Mouse (Mus musculus) CH12.LX (cell line): ENCODE measurements around the gene Lactbl1. TPM values are rescaled to one million over a fixed set of nuclear protein-coding genes. Genes with fewer than 3 reads are reported as not detected.

Experiments
- DNase-seq: peaks from one replicate; pipeline ENCODE4 v3.0.0-alpha.2; 2013; ENCODE audit errors: extremely low read depth
- H3K27ac ChIP-seq: 2 replicates; pipeline ENCODE4 v1.5.1; 2012; ENCODE audit warnings: low read depth, mild to moderate bottlenecking, control low read depth, moderate library complexity; ENCODE audit not compliant: insufficient read depth
- H3K27me3 ChIP-seq: replicated peaks from 2 replicates; pipeline ENCODE3; 2012; ENCODE audit warnings: inconsistent platforms
- H3K36me3 ChIP-seq, 2 experiments: replicated peaks in 1 of 2; 2 replicates each; pipeline versions ENCODE3 to v1.6.1; 2012; ENCODE audit warnings: inconsistent platforms in 1 of 2, low read length in 1 of 2, mild to moderate bottlenecking in 1 of 2, mixed read lengths in 1 of 2, moderate library complexity in 1 of 2; ENCODE audit not compliant: control insufficient read depth in 1 of 2, insufficient read depth in 1 of 2
- H3K4me1 ChIP-seq, 2 experiments: 2 replicates each; pipeline ENCODE4 v1.6.1; 2012; ENCODE audit warnings: inconsistent platforms in 1 of 2, moderate library complexity in 1 of 2; ENCODE audit not compliant: insufficient read depth in 2 of 2, control insufficient read depth in 1 of 2
- H3K4me2 ChIP-seq: 2 replicates; pipeline ENCODE4 v1.6.1; 2012; ENCODE audit warnings: low read depth, mild to moderate bottlenecking, control low read depth; ENCODE audit not compliant: poor library complexity, insufficient read depth, severe bottlenecking
- H3K4me3 ChIP-seq, 3 experiments: fragments of 150-350 bp in 1 of 3; sonication (generic) in 1 of 3; replicated peaks in 1 of 3; 2 replicates each; pipeline versions ENCODE3 to v1.5.1; 2011 to 2012; ENCODE audit warnings: low read depth in 2 of 3, low read length in 2 of 3, mild to moderate bottlenecking in 2 of 3, moderate library complexity in 2 of 3, control low read depth in 1 of 3, improper control_type of control experiment in 1 of 3, inconsistent platforms in 1 of 3, mixed read lengths in 1 of 3; ENCODE audit not compliant: poor library complexity in 1 of 3
- H3K79me2 ChIP-seq: replicated peaks from 2 replicates; pipeline ENCODE4 v1.6.1; 2012; ENCODE audit warnings: mild to moderate bottlenecking, moderate library complexity; ENCODE audit not compliant: control insufficient read depth, poor library complexity, insufficient read depth, severe bottlenecking; ENCODE audit errors: extremely low read depth
- H3K9ac ChIP-seq: 2 replicates; pipeline ENCODE4 v1.6.1; 2012; ENCODE audit warnings: low read depth, mild to moderate bottlenecking, control low read depth, moderate library complexity; ENCODE audit not compliant: insufficient read depth
- H3K9me3 ChIP-seq: replicated peaks from 2 replicates; pipeline ENCODE3; 2012; ENCODE audit warnings: low read length, inconsistent platforms, mixed read lengths
- BHLHE40 ChIP-seq: IDR thresholded peaks from 2 replicates; pipeline ENCODE4 v1.6.1; 2011; ENCODE audit warnings: mild to moderate bottlenecking, low read depth, low read length, improper control_type of control experiment
- CHD1 ChIP-seq: IDR thresholded peaks from 2 replicates; pipeline ENCODE4 v1.6.1; 2012; ENCODE audit warnings: low read depth, low read length, improper control_type of control experiment, inconsistent platforms
- CHD2 ChIP-seq: IDR thresholded peaks from 2 replicates; pipeline ENCODE4 v1.6.1; 2011; ENCODE audit warnings: low read length, improper control_type of control experiment
- CTCF ChIP-seq, 2 experiments: IDR thresholded peaks in 1 of 2; conservative IDR thresholded peaks in 1 of 2; 2 replicates each; pipeline ENCODE4 v1.5.1; 2011 to 2012; ENCODE audit warnings: low read depth in 2 of 2, low read length in 2 of 2, improper control_type of control experiment in 1 of 2, inconsistent platforms in 1 of 2, mild to moderate bottlenecking in 1 of 2, moderate library complexity in 1 of 2
- ELF1 ChIP-seq: IDR thresholded peaks from 2 replicates; pipeline ENCODE4 v1.6.1; 2014; ENCODE audit warnings: low read depth, mild to moderate bottlenecking, inconsistent platforms, low read length, improper control_type of control experiment
- ETS1 ChIP-seq: conservative IDR thresholded peaks from 2 replicates; pipeline ENCODE4 v1.6.1; 2012; ENCODE audit warnings: low read depth, mild to moderate bottlenecking, inconsistent platforms, low read length, improper control_type of control experiment, moderate library complexity
- GABPA ChIP-seq: IDR thresholded peaks from 2 replicates; pipeline ENCODE4 v1.6.1; 2012; ENCODE audit warnings: low read depth, low read length, improper control_type of control experiment, inconsistent platforms; ENCODE audit not compliant: insufficient replicate concordance
- HCFC1 ChIP-seq: IDR thresholded peaks from 2 replicates; pipeline ENCODE4 v1.6.1; 2012; ENCODE audit warnings: low read depth, mild to moderate bottlenecking, inconsistent platforms, low read length, improper control_type of control experiment
- IRF4 ChIP-seq: IDR thresholded peaks from 2 replicates; pipeline ENCODE4 v1.6.1; 2014; ENCODE audit warnings: low read depth, mild to moderate bottlenecking, inconsistent platforms, low read length, improper control_type of control experiment
- JUN ChIP-seq: IDR thresholded peaks from 2 replicates; pipeline ENCODE4 v1.6.1; 2011; ENCODE audit warnings: low read depth, mild to moderate bottlenecking, low read length, improper control_type of control experiment, moderate library complexity; ENCODE audit not compliant: insufficient read depth
- JUND ChIP-seq: conservative IDR thresholded peaks from 2 replicates; pipeline ENCODE4 v1.6.1; 2011; ENCODE audit warnings: low read depth, low read length, improper control_type of control experiment
- MAFK ChIP-seq: IDR thresholded peaks from 2 replicates; pipeline ENCODE4 v1.6.1; 2011; ENCODE audit warnings: low read length, improper control_type of control experiment; ENCODE audit not compliant: insufficient replicate concordance
- MAX ChIP-seq: IDR thresholded peaks from 2 replicates; pipeline ENCODE4 v1.6.1; 2011; ENCODE audit warnings: low read length, improper control_type of control experiment
- MAZ ChIP-seq: IDR thresholded peaks from 2 replicates; pipeline ENCODE4 v1.6.1; 2012; ENCODE audit warnings: low read depth, mild to moderate bottlenecking, inconsistent platforms, low read length, improper control_type of control experiment, moderate library complexity
- MYC ChIP-seq: IDR thresholded peaks from 2 replicates; pipeline ENCODE4 v1.6.1; 2011; ENCODE audit warnings: low read depth, mild to moderate bottlenecking, improper control_type of control experiment, low read length
- NELFE ChIP-seq: IDR thresholded peaks from 2 replicates; pipeline ENCODE4 v1.6.1; 2011; ENCODE audit warnings: low read depth, low read length, improper control_type of control experiment
- NRF1 ChIP-seq: IDR thresholded peaks from 2 replicates; pipeline ENCODE4 v1.6.1; 2014; ENCODE audit warnings: low read depth, mild to moderate bottlenecking, inconsistent platforms, low read length, improper control_type of control experiment, moderate library complexity
- POLR2A ChIP-seq: IDR thresholded peaks from 2 replicates; pipeline ENCODE4 v1.6.1; 2011; ENCODE audit warnings: low read depth, mild to moderate bottlenecking, improper control_type of control experiment, low read length
- POLR2AphosphoS2 ChIP-seq: IDR thresholded peaks from 2 replicates; pipeline ENCODE4 v1.6.1; 2011; ENCODE audit warnings: low read depth, low read length, improper control_type of control experiment
- RAD21 ChIP-seq: IDR thresholded peaks from 2 replicates; pipeline ENCODE4 v1.6.1; 2011; ENCODE audit warnings: low read depth, mild to moderate bottlenecking, low read length, improper control_type of control experiment, moderate library complexity
- RCOR1 ChIP-seq: conservative IDR thresholded peaks from 2 replicates; pipeline ENCODE4 v1.6.1; 2012; ENCODE audit warnings: low read depth, mild to moderate bottlenecking, inconsistent platforms, low read length, improper control_type of control experiment
- SMC3 ChIP-seq: IDR thresholded peaks from 2 replicates; pipeline ENCODE4 v1.6.1; 2011; ENCODE audit warnings: low read depth, low read length, improper control_type of control experiment
- TCF12 ChIP-seq: IDR thresholded peaks from 2 replicates; pipeline ENCODE4 v1.6.1; 2014; ENCODE audit warnings: low read depth, mild to moderate bottlenecking, inconsistent platforms, low read length, improper control_type of control experiment
- USF2 ChIP-seq: conservative IDR thresholded peaks from 2 replicates; pipeline ENCODE4 v1.6.1; 2011; ENCODE audit warnings: low read depth, low read length, improper control_type of control experiment
- ZMIZ1 ChIP-seq: IDR thresholded peaks from 2 replicates; pipeline ENCODE4 v1.6.1; 2012; ENCODE audit warnings: low read depth, mild to moderate bottlenecking, inconsistent platforms, low read length, improper control_type of control experiment
- ZNF384 ChIP-seq: IDR thresholded peaks from 2 replicates; pipeline ENCODE4 v1.6.1; 2012; ENCODE audit warnings: low read depth, low read length, improper control_type of control experiment, inconsistent platforms
- dilution Hi-C: fragments of 300-500 bp; cut with MboI; formaldehyde crosslinking; loops from 2 replicates; pipeline ENCODE4 v1.14.3; 2020; ENCODE audit warnings: low sequenced_read_pairs; ENCODE audit not compliant: extremely low pct_unique_long_range_greater_than_20kb, extremely low pct_ligation_motif_present
- in situ Hi-C: fragments of 300-500 bp; cut with MboI; formaldehyde crosslinking; loops from 3 replicates; pipeline ENCODE4 v1.14.3; 2019; ENCODE audit warnings: low sequenced_read_pairs, low pct_ligation_motif_present, low pct_unique_long_range_greater_than_20kb, mixed read lengths
- polyA plus RNA-seq: library from polyadenylated mRNA; unstranded; fragments of >175 nt; gene quantifications from 2 replicates; pipeline ENCODE4 v1.2.1, GENCODE M21; 2012; ENCODE audit warnings: low read depth; ENCODE audit not compliant: insufficient read length
- total RNA-seq, 2 experiments: library from RNA; depleted of rRNA; stranded (reverse); fragments of 300-350 nt in 1 of 2; fragments of >200 nt in 1 of 2; gene quantifications; 2 replicates each; pipeline ENCODE4 v1.2.3; 2012 to 2014

Gene Lactbl1
- total and polyA plus RNA-seq, 3 experiments, result not detected

DNA sequence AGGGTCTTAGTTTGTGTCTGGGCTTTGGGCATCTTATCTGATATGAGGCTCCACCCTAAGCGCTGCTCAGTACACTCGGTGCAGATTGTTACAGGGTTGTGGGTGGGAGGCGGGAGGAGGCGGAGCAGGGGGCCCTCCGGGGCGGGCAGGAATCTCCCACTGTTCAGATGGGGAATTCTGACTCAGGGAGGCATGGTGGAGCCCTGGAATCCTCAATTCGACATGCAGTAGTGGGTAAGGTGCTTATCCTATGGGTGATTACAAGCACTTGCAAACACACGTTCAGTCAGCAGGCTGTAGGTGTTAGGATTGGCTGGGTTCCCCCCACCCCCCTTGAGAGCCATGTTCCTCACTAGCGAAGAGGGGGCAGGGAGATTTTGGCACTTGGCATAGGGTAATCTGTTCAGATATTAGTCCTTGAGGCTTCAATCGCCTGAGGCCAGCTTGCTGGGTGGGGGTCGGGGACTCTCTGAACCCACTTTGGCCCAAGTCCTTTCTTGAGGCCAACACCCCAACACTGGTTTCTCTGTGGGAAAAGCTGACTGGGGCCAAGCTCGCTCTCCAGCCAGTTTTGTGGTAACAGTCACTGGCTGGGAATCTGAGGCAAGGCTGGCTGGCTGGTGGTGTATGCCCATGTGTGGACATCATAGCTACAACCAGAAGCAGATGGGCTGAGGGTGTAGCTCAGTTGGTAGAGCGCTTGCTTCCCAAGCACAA lies 27.2 kb downstream of the Lactbl1 start (continued):
- TF ChIP-seq ZNF384, result no peak
- no peak for TF ChIP-seq ZMIZ1
- TF ChIP-seq MAZ, result no peak
- no peak for TF ChIP-seq IRF4
- TF ChIP-seq NRF1, result no peak

GRCm38 (mm10) chr4:136650261-136650660 lies 27.8 kb downstream of the Lactbl1 start:
- Histone ChIP-seq H3K4me2 (no peak overlapping the region), H3K4me1 (no peaks in the 10 kb centered on the region), H3K9me3 (peaks cover 14% of the 10 kb centered on the region), H3K9ac (no peak overlapping the region), H3K79me2 (no peaks in the 10 kb centered on the region), H3K27me3 (peaks cover 70% of the 10 kb centered on the region), H3K36me3 (no peaks in the 10 kb centered on the region), H3K4me3 (no peak overlapping the region), H3K27ac (no peak overlapping the region)
- no peak for TF ChIP-seq POLR2AphosphoS2
- TF ChIP-seq GABPA, result no peak
- no peak for TF ChIP-seq MAX
- no peak for TF ChIP-seq USF2
- no peak for TF ChIP-seq RCOR1
- TF ChIP-seq ELF1, result no peak
- TF ChIP-seq IRF4, result no peak
- no peak for TF ChIP-seq NELFE
- TF ChIP-seq HCFC1, result no peak
- TF ChIP-seq POLR2A, result no peak
- TF ChIP-seq TCF12, result no peak
- TF ChIP-seq CHD2, result no peak
- no peak for TF ChIP-seq CTCF (conservative IDR thresholded peaks at IDR 0.05 in 1 of 2, IDR thresholded peaks at IDR 0.05 in 1 of 2; ENCODE audit: low read depth in 2 of 2, low read length in 2 of 2)
- no peak for TF ChIP-seq ETS1
- TF ChIP-seq JUN, result no peak
- no peak for TF ChIP-seq ZNF384
- DNase-seq, result no peak
- dilution Hi-C loops (no loop called here), in situ Hi-C loops (no loop called here)

GRCm38 (mm10) chr4:136651357-136651811 lies 29.0 kb downstream of the Lactbl1 start:
- H3K9ac ChIP-seq, result no peak overlapping the region
- dilution Hi-C loops, result no loop called here

More at GRCm38 (mm10) chr4:136651357-136651811, 29.0 kb downstream of the Lactbl1 start:
- Histone ChIP-seq H3K9me3 (peaks cover 8% of the 10 kb centered on the region), H3K27ac (no peak overlapping the region), H3K4me1 (no peaks in the 10 kb centered on the region), H3K4me3 (no peak overlapping the region), H3K27me3 (peaks cover 72% of the 10 kb centered on the region), H3K36me3 (no peaks in the 10 kb centered on the region), H3K4me2 (no peak overlapping the region), H3K79me2 (no peaks in the 10 kb centered on the region)
- no peak for TF ChIP-seq BHLHE40
- TF ChIP-seq TCF12, result no peak
- no peak for TF ChIP-seq ETS1
- no peak for TF ChIP-seq RCOR1
- TF ChIP-seq NELFE, result no peak
- no peak for TF ChIP-seq JUN
- no peak for TF ChIP-seq MYC
- TF ChIP-seq SMC3, result peak; percentile 60
- TF ChIP-seq IRF4, result no peak
- no peak for TF ChIP-seq CHD1
- peak; percentile 70 to 91 for TF ChIP-seq CTCF (conservative IDR thresholded peaks at IDR 0.05 in 1 of 2, IDR thresholded peaks at IDR 0.05 in 1 of 2; ENCODE audit: low read depth in 2 of 2, low read length in 2 of 2)
- TF ChIP-seq JUND, result no peak
- TF ChIP-seq NRF1, result no peak
- TF ChIP-seq RAD21, result peak; percentile 57
- no peak for TF ChIP-seq ZNF384
- no peak for TF ChIP-seq MAFK
- no peak for TF ChIP-seq MAX
- in situ Hi-C loops, result no loop called here
- DNase-seq, result peak; percentile 32
